Mouse (Mus musculus): Measurements from ENCODE around the gene Shank2.

DNA sequence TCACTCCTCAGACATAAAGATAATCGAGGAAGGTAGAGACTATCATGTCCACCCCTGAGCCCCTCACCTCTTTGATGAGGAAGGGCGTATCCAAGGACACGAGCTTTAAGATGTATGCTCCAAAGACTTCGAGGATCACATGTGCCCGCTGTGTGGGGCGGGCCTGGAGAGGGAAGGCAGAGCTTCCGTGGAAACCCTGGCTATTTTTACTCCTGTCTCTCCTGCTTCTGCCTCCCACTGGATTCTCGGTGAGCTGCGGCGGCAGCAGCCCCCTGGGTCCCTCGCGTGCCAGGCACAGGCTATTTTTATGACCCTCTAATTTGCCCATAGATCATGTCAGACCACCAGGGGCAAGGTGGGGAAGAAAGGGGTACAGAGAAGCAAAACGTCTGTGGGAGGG, 235.1 kb downstream of the Shank2 start:
- TF ChIP-seq CTCF (IDR thresholded peaks at IDR 0.05; ENCODE audit: control insufficient read depth, insufficient read depth, low read length) (no peak), POLR2A (IDR thresholded peaks at IDR 0.05; ENCODE audit: borderline replicate concordance, control insufficient read depth, low read depth, low read length) (no peak)

All from bone marrow, adult 2 months (tissue).